Mouse (Mus musculus) bone marrow, adult 2 months (tissue): ENCODE data around the gene Hrh2.

Experiments used
- CTCF ChIP-seq: fragments of 200-500 bp; IDR thresholded peaks from 2 replicates; pipeline ENCODE4 v1.5.1; 2011; ENCODE audit warnings: low read length, control low read depth; ENCODE audit not compliant: control insufficient read depth, insufficient read depth
- POLR2A ChIP-seq: fragments of 200-500 bp; IDR thresholded peaks from 2 replicates; pipeline ENCODE4 v1.6.1; 2011; ENCODE audit warnings: low read depth, mild to moderate bottlenecking, control low read depth, low read length, borderline replicate concordance; ENCODE audit not compliant: control insufficient read depth

- no peak for TF ChIP-seq POLR2A
- no peak for TF ChIP-seq CTCF
Observed at GRCm38 (mm10) chr13:54262741-54263510, 71.0 kb downstream of the Hrh2 start.
